Mouse (Mus musculus) regulatory T cell (primary cell): ENCODE data around the gene Map7d2.
"Not testable (repeated sequence)": the region's sequence is repeated elsewhere in the genome, so short reads cannot be mapped to it uniquely, and the experiment has no call there.

Experiments
- in situ Hi-C: fragments of 300-600 bp; cut with MboI, MseI; formaldehyde crosslinking; loops from one replicate; pipeline ENCODE4 v1.15.1; 2025; ENCODE audit warnings: high pct_unique_total_duplicates

Map7d2 gene

DNA sequence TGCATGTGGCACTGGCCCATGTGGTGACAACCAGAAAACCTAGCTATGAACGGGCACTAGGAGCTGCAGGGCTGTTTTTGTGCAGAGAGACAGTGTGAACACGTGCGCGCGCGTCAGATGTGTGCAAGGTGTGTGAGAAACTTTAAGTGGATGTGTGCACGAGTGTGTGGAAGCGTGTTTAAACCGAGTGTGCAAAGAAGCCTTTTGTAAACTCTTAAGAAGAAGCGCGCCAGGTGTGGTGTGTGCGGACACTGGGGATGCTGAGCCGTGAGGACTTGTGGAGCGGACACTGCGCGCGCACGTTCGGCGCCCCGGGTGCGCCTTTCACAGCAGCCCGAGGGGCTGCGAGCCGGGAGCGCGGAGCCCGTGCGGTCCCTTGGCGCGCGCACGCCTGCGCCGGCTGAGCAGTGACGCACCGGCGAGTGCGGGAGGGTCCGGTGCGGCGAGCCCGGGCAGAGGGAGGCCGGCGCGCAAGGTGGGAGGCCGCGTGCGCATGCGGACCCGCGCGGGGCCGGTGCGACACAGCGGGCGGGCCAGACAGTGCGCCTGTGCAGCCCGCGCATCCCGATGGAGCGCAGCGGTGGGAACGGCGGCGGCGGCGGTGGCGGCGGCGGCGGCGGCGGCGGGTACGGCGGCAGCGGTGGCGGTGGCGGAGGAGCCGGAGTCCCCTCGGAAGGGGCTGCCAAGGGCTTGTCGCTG, at the start of gene Map7d2:
TSS of gene Map7d2 (plus strand) at position 443 of the 699 bp plus-strand sequence.
- in situ Hi-C loops, result no loop called here

DNA sequence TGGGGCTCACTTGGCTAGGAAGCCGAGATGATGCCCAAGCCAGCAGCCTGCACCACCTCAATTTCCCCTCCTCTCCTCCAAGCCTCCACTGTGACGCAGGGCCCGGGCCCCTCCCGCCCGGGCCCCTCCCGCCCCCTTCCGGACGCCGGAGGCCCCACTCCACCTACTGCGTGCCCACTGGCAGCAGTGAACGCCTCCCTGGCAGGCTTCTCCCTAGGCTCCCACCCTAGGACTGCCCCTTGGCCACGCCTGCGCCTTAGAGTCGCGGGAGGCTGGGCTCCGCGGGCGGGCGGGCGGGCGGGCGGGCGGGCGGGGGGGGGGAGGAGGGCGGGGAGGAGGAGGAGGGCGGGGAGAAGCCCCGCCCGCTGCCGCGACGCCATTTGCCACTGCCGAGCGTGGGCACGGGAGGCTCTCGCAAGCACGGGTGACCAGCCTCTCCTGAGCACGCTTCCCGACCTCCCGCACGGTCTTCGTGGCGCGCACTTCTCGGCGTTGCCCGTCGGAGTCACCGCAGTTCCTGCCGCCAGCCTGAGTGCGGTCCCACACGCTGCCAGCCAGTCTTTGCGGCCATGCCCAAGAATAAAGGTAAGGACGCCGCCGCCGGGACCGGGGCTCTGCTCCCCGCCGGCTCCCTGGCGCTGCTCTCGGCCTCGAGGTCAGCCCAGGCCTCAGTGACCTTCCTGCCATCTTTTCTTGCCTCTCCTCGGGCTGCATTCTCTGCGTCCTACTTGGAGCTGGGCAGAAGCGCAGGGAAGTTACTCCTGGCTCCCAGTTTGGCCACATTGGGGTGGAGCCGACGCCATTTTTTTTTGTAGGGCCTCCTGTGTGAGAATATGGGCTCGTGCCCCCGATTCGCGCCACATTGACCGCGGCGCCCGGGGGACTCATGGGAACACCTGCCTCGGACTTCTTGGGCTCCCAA, 42.3 kb upstream of the Map7d2 start, which contains the start of gene Eif1ax:
TSS of gene Eif1ax (plus strand) at position 348 of the 922 bp plus-strand sequence.
- in situ Hi-C loops, result no loop called here

DNA sequence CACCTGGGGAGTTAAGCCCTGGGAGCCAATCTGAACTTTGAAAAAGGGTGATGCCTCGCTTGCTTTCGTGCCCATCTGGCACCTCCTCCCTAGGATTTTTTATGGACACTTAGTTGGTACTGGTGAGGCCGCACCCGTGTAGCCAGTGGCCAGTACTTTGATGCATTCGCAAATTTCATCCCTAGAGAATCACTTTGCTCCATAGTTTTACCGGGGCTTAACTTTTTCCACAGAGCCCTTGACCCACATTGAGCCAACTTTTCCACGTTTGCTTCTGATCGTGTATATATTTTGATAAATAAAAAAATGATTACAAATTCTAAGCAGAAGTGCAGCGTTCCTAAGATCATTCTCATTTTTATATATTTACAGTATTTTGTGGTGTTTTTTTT, 41.6 kb upstream of the Map7d2 start:
- in situ Hi-C loops, result no loop called here

DNA sequence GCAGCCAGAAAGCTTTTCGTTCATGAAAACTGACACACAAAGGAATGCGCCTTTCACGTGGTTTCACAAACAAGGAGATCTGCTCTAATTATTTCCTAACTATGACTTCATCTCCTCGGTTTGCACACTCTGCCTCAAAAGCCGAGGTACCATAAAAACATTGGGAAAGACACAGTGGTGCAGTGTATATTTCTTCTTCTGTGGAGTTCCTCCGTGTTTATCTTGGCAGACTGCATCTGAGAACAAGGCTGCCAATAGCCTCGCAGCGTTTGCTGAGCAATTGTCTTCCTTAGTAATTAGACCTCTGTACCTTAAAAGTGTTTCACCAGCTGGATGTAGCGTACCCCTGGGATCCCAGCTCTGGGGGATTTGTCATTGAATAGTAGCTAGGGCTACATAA, 27.3 kb upstream of the Map7d2 start:
- in situ Hi-C loops, result no loop called here

DNA sequence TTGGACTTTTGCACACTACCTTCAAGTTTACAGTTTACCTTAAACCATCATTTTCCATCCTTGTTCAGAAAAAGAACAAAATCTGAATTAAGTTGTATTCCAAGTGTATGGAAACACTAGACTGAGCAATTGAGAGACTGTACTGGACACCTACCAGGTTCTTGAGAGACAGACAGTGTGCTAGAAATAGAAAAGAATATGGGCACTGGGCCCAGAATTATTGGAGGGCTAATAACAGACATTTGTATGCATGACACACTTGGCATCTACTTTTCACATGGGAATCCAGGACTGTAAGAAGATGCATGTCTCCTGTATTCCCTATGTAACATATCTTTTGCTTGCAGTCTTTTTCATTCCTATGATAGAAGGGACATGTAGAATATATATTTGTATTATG, 25.4 kb upstream of the Map7d2 start:
- in situ Hi-C loops, result no loop called here

DNA sequence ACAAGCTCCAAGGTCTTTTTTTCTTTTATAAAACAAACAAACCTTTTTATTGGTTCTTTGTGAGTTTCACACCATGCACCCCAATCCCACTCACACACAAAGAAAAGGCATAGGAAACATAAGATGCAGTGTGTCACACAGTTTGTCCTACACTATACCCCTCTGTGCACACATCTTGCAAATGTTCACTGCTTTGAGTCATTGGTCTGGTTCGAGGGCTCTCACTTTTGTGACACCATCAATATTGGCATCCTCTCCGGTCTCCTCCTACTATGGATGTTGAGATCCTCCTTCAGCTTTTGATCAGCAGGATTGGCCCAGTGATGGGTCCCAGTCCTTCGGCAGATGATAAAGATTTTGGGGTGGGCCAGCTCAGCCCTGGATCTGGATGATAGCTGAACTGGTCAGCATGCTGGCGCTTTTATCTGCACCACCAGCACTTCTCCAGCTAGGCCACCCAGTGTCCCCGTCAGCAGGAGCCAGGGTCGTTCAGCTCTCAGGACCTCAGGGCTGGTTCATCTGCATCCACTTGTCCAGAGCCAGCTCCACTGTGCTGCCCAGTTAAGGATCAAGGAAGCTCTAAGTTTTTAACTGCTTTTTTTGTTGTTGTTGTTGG, 23.9 kb upstream of the Map7d2 start:
- in situ Hi-C loops, result no loop called here

DNA sequence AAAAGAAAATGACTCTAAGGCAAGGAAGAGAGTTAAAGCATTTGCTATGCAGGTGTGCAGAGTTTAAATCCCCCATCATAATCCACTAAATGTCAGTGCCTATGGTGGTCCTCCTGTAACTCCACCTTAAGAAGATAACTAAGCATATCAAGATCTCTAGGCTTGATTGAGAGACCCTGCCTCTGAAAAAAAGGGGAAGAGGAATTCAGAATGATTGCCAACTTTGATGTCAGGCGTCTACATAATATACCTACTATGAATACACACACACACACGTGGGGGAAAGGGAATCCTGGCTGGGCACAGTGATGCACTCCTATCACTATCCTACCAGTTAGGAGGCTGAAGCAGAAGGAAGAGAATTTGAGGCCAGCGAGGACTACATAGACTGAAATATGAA, 23.1 kb upstream of the Map7d2 start:
- in situ Hi-C loops, result no loop called here

DNA sequence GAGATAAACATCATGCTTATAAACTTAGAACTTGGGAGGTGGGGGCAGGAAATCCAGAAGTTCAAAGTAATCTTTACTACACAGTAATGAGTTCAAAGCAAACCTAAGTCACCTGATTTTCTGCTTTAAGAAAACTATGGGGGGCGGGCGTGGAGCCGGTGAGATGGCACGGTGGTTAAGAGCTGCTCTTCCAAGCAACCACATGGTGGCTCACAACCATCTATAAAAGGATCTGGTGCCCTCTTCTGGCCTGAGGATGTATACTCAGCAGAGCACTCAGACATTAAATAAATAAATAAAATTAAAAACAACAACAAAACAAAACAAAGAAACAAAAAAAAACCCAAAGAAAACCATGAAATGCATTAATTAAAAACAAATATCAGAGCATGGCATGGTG, 5.1 kb upstream of the Map7d2 start:
- in situ Hi-C loops, result loop anchor here (10.0 kb wide), 1 partner anchor 784 kb away; no protein-coding TSS in a partner anchor

DNA sequence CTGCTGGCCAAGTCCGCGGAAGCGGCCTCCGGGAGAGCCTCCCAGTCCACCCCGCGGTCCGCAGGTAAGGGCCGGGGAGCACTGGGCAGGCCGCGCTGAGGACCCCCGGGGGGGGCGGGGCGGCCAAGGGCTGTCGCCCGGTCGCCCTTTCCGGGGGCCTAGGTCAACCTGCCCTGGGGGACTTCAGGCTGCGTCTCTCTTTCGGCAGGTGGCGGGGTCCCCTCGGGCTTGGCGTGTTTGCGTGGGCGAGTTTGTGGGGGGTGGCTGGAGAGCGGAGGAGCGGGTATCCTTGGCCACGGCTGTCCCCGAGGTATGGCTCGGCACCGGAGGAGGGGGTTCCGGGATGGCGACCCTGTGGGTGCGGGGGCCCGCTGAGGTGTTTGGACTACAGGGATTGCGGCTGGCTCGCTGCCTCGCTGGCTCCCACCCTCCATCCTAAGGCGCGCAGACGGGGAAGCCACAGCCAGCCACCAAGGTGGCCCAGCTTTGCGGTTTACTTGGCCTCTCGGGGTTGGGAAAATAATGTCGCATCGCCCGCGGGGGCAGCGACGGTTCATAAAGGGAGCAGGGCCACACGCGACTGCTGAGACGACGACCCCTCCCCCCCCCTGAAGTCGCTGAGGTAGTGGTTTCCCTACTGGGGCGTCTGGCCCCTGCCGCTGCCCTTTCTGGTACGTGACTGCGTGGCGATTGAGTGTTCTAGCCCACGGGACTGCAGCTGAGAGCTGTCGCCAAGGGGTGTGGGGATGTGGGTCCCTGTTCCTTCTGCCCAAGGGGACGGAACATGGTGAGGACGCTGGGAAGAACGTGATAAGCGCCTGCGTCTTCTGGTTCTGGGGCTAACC, 679 bp downstream of the Map7d2 start:
- in situ Hi-C loops, result no loop called here

DNA sequence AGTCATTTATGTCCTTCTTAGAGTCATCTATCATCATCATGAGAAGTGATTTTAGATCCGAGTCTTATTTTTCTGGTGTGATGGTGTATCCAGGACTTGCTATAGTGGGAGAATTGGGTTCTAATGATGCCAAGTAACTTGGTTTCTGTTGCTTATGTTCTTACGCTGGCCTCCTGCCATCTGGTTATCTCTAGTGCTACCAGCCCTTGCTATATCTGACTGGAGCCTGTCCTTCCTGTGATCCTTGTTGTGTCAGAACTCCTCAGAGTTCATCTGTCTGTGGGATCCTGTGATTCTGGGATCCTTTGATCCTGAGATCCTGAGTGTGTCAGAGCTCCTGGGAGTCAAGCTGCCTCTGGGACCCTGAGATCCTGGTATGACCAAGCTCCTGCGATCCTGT, 16.1 kb downstream of the Map7d2 start:
- in situ Hi-C loops, result not testable (repeated sequence)

DNA sequence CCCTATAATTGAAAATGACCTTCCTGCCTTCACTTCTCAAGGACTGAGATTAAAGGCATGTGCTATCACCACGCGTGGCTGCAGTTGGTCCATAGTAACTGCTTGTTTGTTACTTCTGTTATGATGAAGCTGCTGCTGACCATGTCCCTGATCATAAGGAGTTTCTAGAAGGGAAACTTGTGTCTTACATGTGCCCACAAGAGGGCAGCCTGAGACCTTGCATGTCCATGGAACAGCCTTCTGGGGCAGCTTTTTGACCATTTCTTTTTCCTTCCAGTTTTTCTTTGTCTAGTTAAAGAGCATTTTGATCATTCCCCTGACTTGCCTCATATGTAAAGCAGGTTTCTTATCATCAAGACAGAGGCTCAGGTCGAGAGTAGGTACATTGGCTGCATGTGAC, 27.8 kb downstream of the Map7d2 start:
- in situ Hi-C loops, result loop anchor here (10.0 kb wide), 1 partner anchor 673 kb away; no protein-coding TSS in a partner anchor

DNA sequence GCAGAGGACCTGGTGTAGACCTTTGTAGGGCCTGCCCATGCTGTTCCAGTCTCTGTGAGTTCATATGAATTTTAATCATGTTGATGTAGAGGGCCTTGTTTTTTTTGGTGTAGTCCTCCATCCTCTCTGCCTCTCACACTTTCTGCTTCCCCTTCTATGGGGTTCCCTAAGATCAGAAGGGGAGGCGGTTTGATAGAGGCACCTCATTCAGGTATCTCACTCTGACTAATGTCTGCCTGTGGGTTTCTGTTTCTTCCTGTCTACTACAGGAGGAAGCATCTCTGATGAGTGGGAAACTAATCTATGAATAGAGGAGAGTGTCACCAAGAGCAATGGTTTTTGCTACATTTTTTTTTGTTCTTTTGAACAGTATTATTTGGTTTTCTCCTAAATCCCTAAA, 32.8 kb downstream of the Map7d2 start:
- in situ Hi-C loops, result loop anchor here (10.0 kb wide), 1 partner anchor 668 kb away; no protein-coding TSS in a partner anchor

DNA sequence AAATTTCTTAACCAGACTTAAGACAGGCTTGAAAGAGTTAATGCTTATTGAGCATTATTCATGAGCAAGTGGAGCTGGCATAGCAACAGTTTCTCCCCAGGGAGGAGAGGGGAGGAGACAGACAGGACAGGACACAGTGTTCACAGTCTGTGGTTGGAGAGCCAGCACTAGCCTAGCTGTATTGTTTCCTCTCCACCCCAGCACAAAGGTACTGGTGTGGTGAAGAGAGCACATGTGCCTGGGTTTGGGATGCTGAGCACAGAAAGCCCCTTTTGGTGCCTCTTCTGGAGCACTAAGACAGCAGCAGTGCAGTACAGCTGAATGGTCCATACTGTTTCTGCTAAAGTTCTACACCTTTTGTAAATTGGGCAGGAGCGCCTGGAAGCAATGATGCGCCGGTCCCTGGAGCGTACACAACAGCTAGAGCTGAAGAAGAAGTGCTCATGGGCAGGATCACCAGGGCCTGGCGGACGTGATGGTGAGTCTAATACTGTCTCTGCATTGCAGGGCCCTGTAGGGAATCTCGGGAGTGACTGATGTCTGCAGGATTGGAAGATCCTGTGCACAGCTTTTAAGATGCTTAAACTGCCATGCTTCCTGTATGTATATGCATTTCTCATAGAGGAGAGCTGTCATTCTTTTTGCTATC, 44.8 kb downstream of the Map7d2 start:
- in situ Hi-C loops, result no loop called here

DNA sequence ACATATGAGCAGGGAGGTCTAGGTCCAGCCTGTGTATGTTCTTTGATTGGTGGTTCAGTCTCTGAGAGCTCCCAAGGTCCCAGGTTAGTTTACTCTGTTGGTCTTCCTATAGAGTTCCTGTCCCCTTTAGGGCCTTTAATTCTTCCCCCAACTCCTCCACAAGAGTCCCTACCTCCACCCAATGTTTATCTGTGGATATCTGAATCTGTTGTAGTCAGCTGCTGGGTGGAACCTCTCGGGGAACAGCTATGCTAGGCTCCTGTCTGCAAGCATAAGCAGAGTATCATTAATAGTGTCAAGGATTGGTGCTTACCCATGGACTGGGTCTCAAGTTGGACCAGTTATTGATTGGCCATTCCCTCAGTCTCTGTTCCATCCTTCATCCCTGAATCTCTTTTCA, 60.4 kb downstream of the Map7d2 start:
- in situ Hi-C loops, result loop anchor here (10.0 kb wide), 1 partner anchor 130 kb away; no protein-coding TSS in a partner anchor

DNA sequence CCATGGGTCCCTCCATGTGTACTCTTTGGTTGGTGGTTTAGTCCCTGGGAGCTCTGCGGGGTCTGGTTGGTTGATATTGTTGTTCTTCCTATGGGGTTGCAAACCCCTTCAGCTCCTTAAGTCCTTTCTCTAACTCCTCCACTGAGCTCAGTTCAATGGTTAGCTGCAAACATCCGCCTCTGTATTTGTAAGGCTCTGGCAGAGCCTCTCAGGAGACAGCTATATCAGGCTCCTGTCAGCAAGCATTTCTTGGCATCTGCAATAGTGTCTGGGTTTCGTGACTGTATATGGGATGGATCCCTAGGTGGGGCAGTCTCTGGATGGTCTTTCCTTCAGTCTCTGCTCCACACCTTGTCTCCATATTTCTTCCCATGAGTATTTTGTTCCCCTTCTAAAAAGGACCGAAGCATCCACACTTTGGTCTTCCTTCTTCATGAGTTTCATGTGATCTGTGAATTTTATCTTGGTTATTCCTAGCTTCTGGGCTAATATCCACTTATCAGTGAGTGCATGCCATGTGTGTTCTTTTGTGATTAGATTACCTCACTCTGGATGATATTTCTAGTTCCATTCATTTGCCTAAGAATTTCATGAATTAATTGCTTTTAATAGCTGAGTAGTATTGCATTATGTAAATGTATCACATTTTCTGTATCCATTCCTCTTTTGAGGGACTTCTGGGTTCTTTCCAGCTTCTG, 64.0 kb downstream of the Map7d2 start:
- in situ Hi-C loops, result loop anchor here (10.0 kb wide), 1 partner anchor 126 kb away; no protein-coding TSS in a partner anchor

DNA sequence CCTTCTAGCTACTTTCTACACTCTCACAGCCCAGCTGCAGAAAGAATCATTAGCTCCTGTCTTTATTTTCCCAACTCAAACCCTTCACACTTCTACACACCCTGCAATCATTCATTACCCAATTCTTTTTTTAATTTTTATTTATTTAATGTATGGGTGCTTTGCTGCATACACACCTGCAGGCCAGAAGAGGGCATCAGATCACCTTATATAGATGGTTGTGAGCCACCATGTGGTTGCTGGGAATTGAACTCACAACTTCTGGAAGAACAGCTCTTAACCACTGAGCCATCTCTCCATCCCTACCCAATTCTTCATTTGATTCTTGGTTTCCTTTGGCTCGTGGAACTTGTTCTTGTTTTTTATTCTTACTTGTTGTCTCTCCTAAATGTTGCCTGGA, 69.9 kb downstream of the Map7d2 start:
- in situ Hi-C loops, result no loop called here

DNA sequence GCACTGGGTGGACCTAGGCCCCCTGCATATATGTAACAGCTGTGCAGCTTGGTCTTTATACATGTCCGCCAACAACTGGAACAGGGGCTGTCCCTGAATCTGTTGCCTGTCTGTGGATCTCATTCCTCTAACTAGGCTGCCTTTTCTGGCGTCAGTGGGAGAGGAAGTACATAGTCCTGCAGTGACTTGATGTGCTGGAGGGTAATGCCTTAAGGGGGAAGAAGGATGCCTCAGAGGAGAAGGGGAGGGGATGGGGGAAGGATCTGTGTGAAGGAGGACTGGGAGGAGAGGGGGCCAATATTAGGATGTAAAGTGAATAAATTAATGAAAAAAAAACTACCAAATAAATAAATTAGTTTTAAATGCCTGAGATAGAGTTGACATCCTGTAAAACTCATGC, 88.8 kb downstream of the Map7d2 start:
- in situ Hi-C loops, result no loop called here

DNA sequence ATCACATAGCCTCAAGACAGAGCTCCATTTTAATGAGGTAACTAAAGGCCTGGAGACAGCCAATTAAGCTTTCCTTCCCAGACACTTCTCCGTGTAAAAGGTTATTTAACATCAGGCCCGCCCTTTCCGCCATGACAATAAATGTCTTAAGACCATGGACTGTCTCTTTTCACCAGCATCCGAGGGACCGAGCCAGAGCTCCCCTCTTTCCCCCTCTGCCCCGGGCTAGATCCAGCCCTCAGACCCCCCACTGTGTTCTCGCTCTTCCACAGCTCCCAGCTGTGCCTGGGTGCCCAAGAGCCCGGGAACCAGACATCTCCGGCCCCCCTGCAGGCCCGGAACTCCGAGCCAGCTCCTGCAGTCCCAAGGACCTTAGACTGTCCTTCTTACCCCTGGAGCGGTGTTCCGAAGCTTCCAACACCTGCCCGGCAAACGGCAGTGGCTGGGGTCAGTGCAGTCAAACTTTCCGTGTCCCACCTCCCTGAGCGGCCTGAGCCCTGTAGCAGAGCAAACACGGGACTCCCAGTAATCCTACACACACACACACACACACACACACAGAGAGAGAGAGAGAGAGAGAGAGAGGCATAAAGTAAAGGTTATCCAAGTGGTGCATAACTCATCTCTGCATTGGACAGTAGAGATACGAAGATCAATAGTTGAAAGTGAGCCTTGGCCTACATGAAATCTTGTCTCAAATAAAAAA, 94.1 kb downstream of the Map7d2 start:
- in situ Hi-C loops, result no loop called here

DNA sequence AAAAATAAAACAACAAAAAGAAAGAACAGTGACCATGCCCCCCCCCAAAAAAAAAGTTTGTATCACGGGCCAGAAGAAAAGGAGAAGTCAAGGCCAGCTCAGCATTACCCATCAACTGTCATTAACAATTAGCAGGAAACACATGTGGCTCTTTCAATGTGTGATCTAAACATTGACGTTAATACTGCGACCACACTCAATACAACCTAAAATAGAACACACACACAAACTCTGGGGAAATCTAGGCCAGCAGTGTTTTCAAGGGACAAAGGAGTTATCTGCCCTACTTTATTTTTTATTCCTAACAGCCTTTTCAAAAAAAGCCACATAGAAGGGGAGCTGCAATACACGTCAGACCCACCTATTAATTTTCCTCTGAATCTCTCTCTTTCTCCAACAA, 94.7 kb downstream of the Map7d2 start:
- in situ Hi-C loops, result no loop called here
